Mouse (Mus musculus): Measurements from ENCODE around the gene Fam118a. TPM values are rescaled to one million over a fixed set of nuclear protein-coding genes. Genes with fewer than 3 reads are reported as not detected.

Fam118a gene
- polyA plus RNA-seq, 1 experiment from 2014 or later: 17.6 TPM

DNA sequence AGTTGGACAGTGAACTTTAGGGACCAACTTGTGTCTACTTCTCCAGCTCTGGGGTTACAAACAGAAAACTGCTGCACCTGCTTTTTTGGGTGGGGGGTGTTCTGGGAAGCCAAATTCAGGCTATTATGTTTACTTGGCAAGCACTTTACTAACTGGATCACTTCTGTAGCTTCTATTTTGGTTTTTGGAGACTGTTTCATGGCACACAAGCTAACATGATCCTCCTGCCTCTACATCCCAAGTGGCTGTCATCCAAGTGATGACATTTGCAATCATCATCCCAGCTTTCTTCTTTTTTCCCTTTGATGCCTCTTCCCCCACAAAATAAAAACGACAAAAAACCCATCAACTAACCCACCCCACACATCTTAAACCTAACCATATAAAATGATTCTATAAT is 56.9 kb downstream of the Fam118a start:
- no peaks in the 10 kb centered on the region for H3K4me1 ChIP-seq (replicated peaks)
- ATAC-seq (ENCODE audit: insufficient number of reproducible peaks, low FRiP score): no peak
- no peak overlapping the region for H3K4me2 ChIP-seq
- WGBS: 47% methylated on average over 1 of the region's 1 CpGs
- no peaks in the 10 kb centered on the region for H3K9me3 ChIP-seq (replicated peaks)
- H3K9ac ChIP-seq: no peak overlapping the region
- H3K36me3 ChIP-seq: no peaks in the 10 kb centered on the region
- H3K27me3 ChIP-seq (replicated peaks): no peaks in the 10 kb centered on the region; the same call in none of the 2 replicates
- H3K4me3 ChIP-seq: no peak overlapping the region
- no peak overlapping the region for H3K27ac ChIP-seq (ENCODE audit: poor library complexity, severe bottlenecking)

Other genes starting within 250 kb of the Fam118a start
- gene Phf21b, start 172.9 kb upstream of the Fam118a start, polyA plus RNA-seq (2016; fragmentation: Nextera tagmentation; extraction: Ambion mirVana): 0.22 and 0.36 TPM in 2 replicates
- gene Gm29666, start 108.9 kb upstream of the Fam118a start, polyA plus RNA-seq (2016; fragmentation: Nextera tagmentation; extraction: Ambion mirVana): 0.35 and 0.43 TPM in 2 replicates
- gene Nup50, start 105.5 kb upstream of the Fam118a start, polyA plus RNA-seq (2016; fragmentation: Nextera tagmentation; extraction: Ambion mirVana): 31.2 and 32.3 TPM in 2 replicates
- 4.3 and 5.3 TPM in 2 replicates for gene 5031439G07Rik, start 40.4 kb upstream of the Fam118a start, polyA plus RNA-seq (2016; fragmentation: Nextera tagmentation; extraction: Ambion mirVana)
- not detected in 2 replicates for gene Upk3a, start 11.8 kb upstream of the Fam118a start, polyA plus RNA-seq (2016; fragmentation: Nextera tagmentation; extraction: Ambion mirVana)
- gene Smc1b, start 103.0 kb downstream of the Fam118a start, polyA plus RNA-seq (2016; fragmentation: Nextera tagmentation; extraction: Ambion mirVana): 0.09 and 0.13 TPM in 2 replicates
- 0.13 TPM in 1 of 2 replicates, not detected in the other for gene Ribc2, start 103.1 kb downstream of the Fam118a start, polyA plus RNA-seq (2016; fragmentation: Nextera tagmentation; extraction: Ambion mirVana)
- gene Fbln1, start 177.0 kb downstream of the Fam118a start, polyA plus RNA-seq (2016; fragmentation: Nextera tagmentation; extraction: Ambion mirVana): 142 and 145 TPM in 2 replicates